Comparison of ENCODE assay signal across 14 mouse cellular contexts in the genomic region with DNA sequence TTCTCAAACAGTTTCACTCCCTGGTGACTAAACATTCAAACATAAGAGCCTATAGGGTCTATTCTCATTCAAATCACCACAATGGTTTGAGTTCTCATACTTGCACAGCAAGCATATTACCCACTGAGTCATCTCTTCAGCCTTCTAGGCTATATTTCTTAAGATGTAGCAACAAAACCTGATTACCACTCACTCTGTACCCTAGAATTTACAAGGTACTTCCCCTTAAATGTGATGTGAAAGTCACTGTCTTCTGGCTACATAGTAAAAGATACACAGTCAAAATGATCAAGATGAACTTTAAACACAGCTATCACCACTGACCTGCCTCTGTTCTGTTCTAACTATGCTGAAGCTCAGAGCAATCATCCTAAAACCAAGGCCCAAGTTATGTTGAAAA.
"Had no signal": no experiment of that assay in that cellular context is flagged by ENCODE, and none has a peak within 500 bp of the region (broad histone marks: within the 10 kb centered on the region; RNA-seq: fewer than 3 reads in every experiment).

No protein-coding gene starts in this region.

- H3K4me1 ChIP-seq: liver, embryonic 12.5 days; liver, embryonic 15.5 days had no signal

- DNase-seq: kidney, postnatal 10 days; layer of hippocampus, postnatal 36 days; lung, adult 18-20 months; lung, postnatal 10 days; lung, postnatal 36 days; thymus, adult 18-20 months; thymus, postnatal 4 days had no signal

- H3K9ac ChIP-seq: kidney, embryonic 15.5 days; liver, embryonic 12.5 days; liver, embryonic 15.5 days; lung, embryonic 15.5 days; midbrain, embryonic 13.5 days had no signal

- H3K4me2 ChIP-seq: kidney, embryonic 15.5 days; liver, embryonic 12.5 days; liver, embryonic 15.5 days; lung, embryonic 15.5 days; midbrain, embryonic 13.5 days had no signal

- ATAC-seq: intestine, postnatal 0 days; liver, embryonic 12.5 days; midbrain, embryonic 13.5 days had no signal

- H3K27me3 ChIP-seq: kidney, embryonic 15.5 days; lung, embryonic 15.5 days had no signal

- H3K36me3 ChIP-seq: kidney, embryonic 15.5 days; liver, embryonic 12.5 days; liver, embryonic 15.5 days; lung, embryonic 15.5 days; midbrain, embryonic 13.5 days had no signal

- H3K4me3 ChIP-seq: kidney, embryonic 15.5 days; left cerebral cortex, adult 2 months; liver, embryonic 12.5 days; liver, embryonic 15.5 days; lung, embryonic 15.5 days; midbrain, embryonic 13.5 days had no signal

- H3K27ac ChIP-seq: kidney, embryonic 15.5 days; left cerebral cortex, adult 2 months; liver, embryonic 12.5 days; liver, embryonic 15.5 days; lung, embryonic 15.5 days; midbrain, embryonic 13.5 days had no signal

- H3K9me3 ChIP-seq: kidney, embryonic 15.5 days; liver, embryonic 12.5 days; liver, embryonic 15.5 days; lung, embryonic 15.5 days; midbrain, embryonic 13.5 days had no signal
